Mouse (Mus musculus): ENCODE measurements around the gene Adssl1.

The Adssl1 gene

GRCm38 (mm10) chr12:112592985-112593734 lies 26.7 kb upstream of the Adssl1 start:
- DNase-seq (ENCODE audit: low read depth, low spot score): no peak

DNA sequence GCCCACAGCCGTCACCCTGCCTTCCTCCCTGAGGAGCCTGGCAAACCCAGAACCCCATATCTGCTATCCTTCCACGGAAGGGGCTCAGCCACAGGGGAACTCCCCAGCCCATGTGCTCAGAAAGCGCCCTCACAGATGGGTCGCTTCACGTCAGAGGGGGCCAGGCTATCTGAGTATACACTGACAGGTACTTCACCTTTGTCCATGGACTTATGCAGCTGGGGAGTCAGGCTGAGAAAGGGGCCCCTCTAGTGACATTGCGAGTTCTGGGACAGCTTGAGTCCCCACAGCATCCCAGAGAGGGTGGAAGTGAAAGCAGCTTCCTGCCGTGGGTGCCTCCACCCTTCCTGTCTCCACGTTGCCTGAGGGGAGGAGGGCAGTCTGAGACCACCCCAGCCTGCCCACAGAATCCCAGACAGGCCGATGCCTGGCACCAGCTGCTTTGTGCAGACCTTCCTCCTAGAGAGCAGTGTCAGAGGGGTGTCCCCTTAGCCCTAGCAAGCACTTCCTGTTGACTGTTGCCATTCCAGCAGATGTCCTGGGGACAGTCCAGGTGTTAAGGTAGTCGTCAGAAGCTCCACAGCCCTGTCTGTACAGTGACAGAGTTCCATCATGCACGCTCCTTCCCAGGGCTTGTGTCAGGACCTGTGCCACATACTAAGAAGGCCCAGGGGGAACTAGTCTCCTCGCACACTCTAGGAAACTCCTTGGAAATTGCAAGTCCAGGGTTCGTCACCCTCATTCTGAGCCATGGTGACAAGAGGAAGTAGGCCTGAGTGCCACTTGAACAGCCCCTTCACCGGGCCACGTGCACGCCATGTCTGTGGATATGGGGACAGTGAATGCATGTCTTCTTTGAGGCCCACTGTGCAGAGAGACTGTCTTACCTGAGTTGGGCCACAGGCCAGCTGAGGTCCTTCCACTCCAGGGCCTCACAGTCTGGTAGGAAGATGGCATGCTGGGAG lies 25.6 kb upstream of the Adssl1 start:
- DNase-seq (ENCODE audit: low read depth, low spot score): no peak

DNA sequence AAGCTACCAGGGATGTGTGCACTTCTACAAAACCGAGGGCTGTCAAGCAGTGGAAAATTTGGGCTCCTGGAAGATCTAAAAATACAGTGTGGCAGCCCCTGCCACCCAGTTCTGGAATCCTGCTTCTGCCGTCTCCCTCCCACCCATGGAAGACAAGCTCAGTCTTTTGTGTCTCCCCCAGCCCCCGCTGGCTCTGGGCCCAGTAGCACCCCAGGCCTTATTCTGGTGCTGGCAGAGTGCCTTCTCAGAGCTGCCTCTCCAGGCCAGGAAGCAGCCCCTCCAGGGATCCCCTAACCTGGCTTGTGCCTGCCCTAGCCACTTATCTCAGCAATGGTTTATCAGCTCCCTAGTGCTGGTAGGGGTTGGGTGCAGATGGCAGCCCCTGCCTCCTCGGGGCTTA lies 24.9 kb upstream of the Adssl1 start:
- DNase-seq (ENCODE audit: low read depth, low spot score): no peak

- DNase-seq (ENCODE audit: low read depth, low spot score): no peak
These were observed 24.2 kb upstream of the Adssl1 start for GRCm38 (mm10) chr12:112595626-112596025.

GRCm38 (mm10) chr12:112596454-112596853 lies 23.4 kb upstream of the Adssl1 start:
- no peak for DNase-seq (ENCODE audit: low read depth, low spot score)

- DNase-seq (ENCODE audit: low read depth, low spot score): no peak
These were observed 22.8 kb upstream of the Adssl1 start for GRCm38 (mm10) chr12:112596891-112597500.

- DNase-seq (ENCODE audit: low read depth, low spot score): no peak
These were observed 22.2 kb upstream of the Adssl1 start for GRCm38 (mm10) chr12:112597618-112598017.

- no peak for DNase-seq (ENCODE audit: low read depth, low spot score)
These were observed 20.6 kb upstream of the Adssl1 start for GRCm38 (mm10) chr12:112599198-112599597.

DNA sequence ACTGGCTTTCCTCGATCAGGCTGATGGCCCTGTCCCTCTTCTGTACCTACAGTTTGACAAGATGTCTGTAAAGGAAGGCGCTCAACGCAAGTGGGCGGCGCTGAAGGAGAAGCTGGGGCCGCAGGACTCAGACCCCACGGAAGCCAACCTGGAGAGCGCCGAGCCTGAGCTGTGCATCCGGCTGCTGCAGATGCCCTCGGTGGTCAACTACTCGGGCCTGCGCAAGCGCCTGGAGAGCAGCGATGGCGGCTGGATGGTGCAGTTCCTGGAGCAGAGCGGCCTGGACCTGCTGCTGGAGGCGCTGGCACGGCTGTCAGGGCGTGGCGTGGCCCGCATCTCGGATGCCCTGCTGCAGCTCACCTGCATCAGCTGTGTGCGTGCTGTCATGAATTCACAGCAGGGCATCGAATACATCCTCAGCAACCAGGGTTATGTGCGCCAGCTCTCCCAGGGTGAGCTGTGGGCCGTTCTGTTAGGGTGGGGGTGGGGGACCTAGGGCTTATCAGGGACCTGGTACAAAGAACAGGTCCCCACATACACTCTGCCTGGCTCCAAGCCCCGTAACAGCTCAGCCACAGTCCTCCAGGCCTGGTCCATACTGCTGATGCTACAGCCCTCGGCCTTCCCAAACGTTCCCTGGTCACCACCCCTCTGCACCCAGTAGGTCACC lies 19.8 kb upstream of the Adssl1 start:
- DNase-seq (ENCODE audit: low read depth, low spot score): no peak

DNA sequence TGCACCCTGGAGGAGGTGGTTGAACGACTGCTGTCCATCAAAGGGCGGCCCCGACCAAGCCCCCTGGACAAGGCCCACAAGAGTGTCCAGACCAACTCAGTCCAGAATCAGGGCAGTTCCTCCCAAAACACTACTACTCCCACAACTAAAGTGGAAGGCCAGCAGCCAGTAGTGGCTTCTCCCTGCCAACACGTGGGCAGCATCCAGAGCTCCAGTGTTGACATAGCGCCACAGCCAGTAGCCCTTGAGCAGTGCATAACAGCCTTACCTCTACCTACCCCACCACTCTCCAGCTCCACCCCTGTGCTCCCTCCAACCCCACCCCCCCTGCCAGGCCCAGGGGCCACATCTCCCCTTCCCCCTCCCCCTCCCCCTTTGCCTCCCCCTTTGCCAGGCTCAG lies 15.8 kb upstream of the Adssl1 start:
- DNase-seq (ENCODE audit: low read depth, low spot score): no peak

GRCm38 (mm10) chr12:112604709-112605649 lies 14.9 kb upstream of the Adssl1 start:
- no peak for DNase-seq (ENCODE audit: low read depth, low spot score)

- peak; percentile 46 for DNase-seq (ENCODE audit: low read depth, low spot score)
These were observed 14.1 kb upstream of the Adssl1 start for GRCm38 (mm10) chr12:112605766-112606165.

- DNase-seq (ENCODE audit: low read depth, low spot score): no peak
These were observed 12.8 kb upstream of the Adssl1 start for GRCm38 (mm10) chr12:112606998-112607397.

GRCm38 (mm10) chr12:112609031-112609430 lies 10.8 kb upstream of the Adssl1 start:
- DNase-seq (ENCODE audit: low read depth, low spot score): no peak

DNA sequence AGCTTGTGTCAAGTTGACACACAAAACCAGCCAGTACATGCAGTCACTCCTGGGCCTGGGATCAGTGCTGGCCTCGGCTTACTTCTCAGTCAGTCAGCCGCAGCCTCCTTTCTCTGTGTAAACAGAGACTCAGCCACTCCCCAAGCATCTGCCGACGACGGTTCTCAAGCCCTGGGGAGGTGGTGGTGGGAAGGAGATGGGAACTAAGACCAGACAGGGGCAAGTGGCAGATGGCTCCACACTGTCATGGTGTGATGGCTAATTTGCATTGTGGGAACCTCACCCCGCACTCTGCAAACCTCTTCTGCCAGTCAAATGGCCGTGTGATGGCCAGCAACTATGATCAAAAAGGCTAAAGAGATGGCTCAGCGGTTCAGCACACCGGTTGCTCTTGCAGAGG lies 3.2 kb upstream of the Adssl1 start:
- DNase-seq (ENCODE audit: low read depth, low spot score): no peak

DNA sequence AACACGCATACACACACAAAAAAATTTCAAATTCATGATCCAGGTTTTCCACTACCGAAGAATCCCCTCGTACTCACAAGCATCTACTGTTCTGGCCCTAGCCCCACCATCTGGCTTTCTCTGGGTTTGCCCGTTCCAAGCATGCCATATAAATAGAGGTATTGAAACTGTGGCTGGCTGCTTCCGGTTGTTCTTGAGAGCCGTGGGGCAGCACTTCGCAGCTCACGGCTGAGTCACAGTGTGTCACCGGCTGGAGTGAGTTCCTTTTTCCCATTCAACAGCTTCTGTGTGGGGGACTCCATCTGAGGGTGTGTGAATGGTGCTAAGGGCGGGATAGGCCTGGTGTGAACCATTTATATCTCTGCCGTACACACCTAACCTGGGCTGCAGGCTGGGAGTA lies 2.7 kb upstream of the Adssl1 start:
- no peak for DNase-seq (ENCODE audit: low read depth, low spot score)

GRCm38 (mm10) chr12:112617898-112618380 lies 1.9 kb upstream of the Adssl1 start:
- DNase-seq (ENCODE audit: low read depth, low spot score): peak; percentile 56

DNA sequence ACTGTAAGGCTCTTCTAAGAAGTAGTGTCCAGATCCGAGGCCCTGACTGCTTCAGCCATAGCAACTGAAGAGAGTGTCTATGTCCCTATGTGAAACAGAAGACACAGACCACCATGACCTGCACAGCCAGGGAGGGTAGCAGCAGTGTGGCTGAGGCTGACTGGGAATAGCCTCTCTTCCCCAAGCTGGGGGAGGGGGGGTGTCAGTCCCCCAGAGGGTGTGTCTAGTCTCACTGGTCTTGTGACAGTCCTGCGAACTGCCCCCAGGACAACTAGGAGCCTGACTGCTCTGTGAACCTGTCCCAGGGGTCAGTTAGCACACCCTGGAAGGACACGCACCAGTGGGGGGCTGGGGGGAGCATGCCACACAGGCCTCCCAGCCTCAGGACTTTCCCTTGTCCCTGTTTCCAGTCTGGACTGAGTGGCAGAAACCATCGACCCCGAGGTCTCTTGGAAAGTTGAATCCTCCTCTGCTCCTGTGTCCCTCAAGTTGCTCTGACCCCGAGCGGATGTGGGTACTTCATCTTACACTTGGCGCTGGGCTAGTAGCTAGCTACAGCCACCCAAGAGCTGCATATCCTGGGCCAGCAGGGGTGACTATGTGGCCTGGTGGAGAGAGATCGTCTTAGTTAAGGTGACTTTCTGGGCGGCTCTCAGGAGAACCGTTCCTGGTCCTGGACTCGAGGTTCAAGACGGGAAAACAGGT lies 712 bp upstream of the Adssl1 start:
- no peak for DNase-seq (ENCODE audit: low read depth, low spot score)

DNA sequence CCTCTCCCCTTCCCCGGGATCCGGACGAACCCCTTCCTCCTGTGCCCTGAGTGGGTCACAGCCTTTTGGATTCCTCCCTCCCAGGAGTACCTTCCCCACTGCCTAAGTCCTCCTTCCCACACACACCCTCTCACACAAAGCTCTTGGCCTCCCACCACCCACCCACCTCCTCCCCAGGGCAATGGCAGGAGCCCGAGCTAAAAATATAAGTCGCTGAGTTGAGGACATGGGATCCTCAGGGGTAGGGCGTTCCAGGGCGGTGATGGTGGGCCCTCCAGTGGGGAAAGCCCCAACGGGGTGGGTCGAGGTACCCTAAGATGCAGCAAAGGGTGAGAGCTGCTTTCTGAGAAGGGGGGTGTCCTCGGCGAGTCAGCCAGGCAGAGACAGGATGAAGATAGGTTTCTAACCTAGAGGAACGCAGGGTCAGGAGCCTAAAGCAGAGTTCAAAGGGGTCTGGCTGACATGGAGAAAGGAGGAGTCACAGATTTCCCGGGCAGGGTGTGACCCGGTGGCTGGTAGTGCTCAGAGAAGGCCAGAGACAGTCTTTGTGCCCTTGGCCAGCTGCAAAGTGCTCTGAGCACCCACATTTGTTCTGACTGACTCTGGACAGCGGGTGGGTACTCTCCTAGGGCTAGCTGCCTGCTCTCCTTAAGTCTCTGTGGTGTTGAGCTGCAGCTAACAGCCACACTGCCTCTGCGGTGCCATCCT lies 663 bp downstream of the Adssl1 start:
- DNase-seq (ENCODE audit: low read depth, low spot score): no peak
